Mouse (Mus musculus): ENCODE results near the gene Gjc1. TPM values are rescaled to one million over a fixed set of nuclear protein-coding genes. Genes with fewer than 3 reads are reported as not detected.

Gjc1 gene
- polyA plus RNA-seq, 1 experiment from 2014 or later: 24.9 TPM

GRCm38 (mm10) chr11:102838126-102838525 lies 18.6 kb upstream of the Gjc1 start:
- no peak for ATAC-seq
- WGBS: 82% methylated on average over 2 of the region's 2 CpGs

GRCm38 (mm10) chr11:102837385-102837784 lies 17.9 kb upstream of the Gjc1 start:
- H3K4me2 ChIP-seq (ENCODE audit: low read depth, low read length): no peak overlapping the region
- no peak for ATAC-seq
- H3K9me3 ChIP-seq (ENCODE audit: control insufficient read depth, low read length): no peaks in the 10 kb centered on the region
- no peak overlapping the region for H3K9ac ChIP-seq (ENCODE audit: low read depth, low read length)
- no peaks in the 10 kb centered on the region for H3K4me1 ChIP-seq (ENCODE audit: control insufficient read depth, insufficient read depth, low read length)
- WGBS: 97% methylated on average over 1 of the region's 1 CpGs
- H3K27me3 ChIP-seq (replicated peaks; ENCODE audit: control insufficient read depth, insufficient read depth, low read length): no peaks in the 10 kb centered on the region
- H3K36me3 ChIP-seq (ENCODE audit: control insufficient read depth, insufficient read depth, low read length): 0 out of 2 replicates have a peak, but pooled peaks cover 12% of the 10 kb centered on the region
- H3K4me3 ChIP-seq (ENCODE audit: low read length): no peak overlapping the region
- H3K27ac ChIP-seq (ENCODE audit: low read length): no peak overlapping the region

More at GRCm38 (mm10) chr11:102838126-102838525, 18.6 kb upstream of the Gjc1 start:
- no peak overlapping the region for H3K27ac ChIP-seq (ENCODE audit: low read length)
- no peak overlapping the region for H3K4me2 ChIP-seq (ENCODE audit: low read depth, low read length)
- no peaks in the 10 kb centered on the region for H3K4me1 ChIP-seq (ENCODE audit: control insufficient read depth, insufficient read depth, low read length)
- no peak overlapping the region for H3K4me3 ChIP-seq (ENCODE audit: low read length)
- H3K27me3 ChIP-seq (replicated peaks; ENCODE audit: control insufficient read depth, insufficient read depth, low read length): no peaks in the 10 kb centered on the region
- no peak overlapping the region for H3K9ac ChIP-seq (ENCODE audit: low read depth, low read length)
- peaks cover 17% of the 10 kb centered on the region; the same call in 1 of the 2 replicates for H3K36me3 ChIP-seq (ENCODE audit: control insufficient read depth, insufficient read depth, low read length)
- no peaks in the 10 kb centered on the region for H3K9me3 ChIP-seq (ENCODE audit: control insufficient read depth, low read length)

GRCm38 (mm10) chr11:102836146-102836545 lies 16.6 kb upstream of the Gjc1 start:
- no peak for ATAC-seq
- Histone ChIP-seq H3K36me3 (ENCODE audit: control insufficient read depth, insufficient read depth, low read length) (0 out of 2 replicates have a peak, but pooled peaks cover 11% of the 10 kb centered on the region), H3K27ac (ENCODE audit: low read length) (no peak overlapping the region), H3K27me3 (replicated peaks; ENCODE audit: control insufficient read depth, insufficient read depth, low read length) (no peaks in the 10 kb centered on the region), H3K9ac (ENCODE audit: low read depth, low read length) (no peak overlapping the region), H3K4me3 (ENCODE audit: low read length) (no peak overlapping the region), H3K4me1 (ENCODE audit: control insufficient read depth, insufficient read depth, low read length) (no peaks in the 10 kb centered on the region), H3K9me3 (ENCODE audit: control insufficient read depth, low read length) (no peaks in the 10 kb centered on the region), H3K4me2 (ENCODE audit: low read depth, low read length) (no peak overlapping the region)
- WGBS: 82% methylated on average over 9 of the region's 9 CpGs

- H3K4me3 ChIP-seq (ENCODE audit: low read length): no peak within 1 kb of the TSS
- no peak within 1 kb of the TSS for H3K27ac ChIP-seq (ENCODE audit: low read length)
- ATAC-seq: no peak
- H3K9me3 ChIP-seq (ENCODE audit: control insufficient read depth, low read length): no peaks in the 10 kb centered on the region
- no peaks in the 10 kb centered on the region for H3K27me3 ChIP-seq (replicated peaks; ENCODE audit: control insufficient read depth, insufficient read depth, low read length)
- H3K36me3 ChIP-seq (ENCODE audit: control insufficient read depth, insufficient read depth, low read length): 0 out of 2 replicates have a peak, but pooled peaks cover 11% of the 10 kb centered on the region
- no peak within 1 kb of the TSS for H3K9ac ChIP-seq (ENCODE audit: low read depth, low read length)
- whole genome bisulfite sequencing: 77% methylated on average over 4 of the region's 4 CpGs
- H3K4me1 ChIP-seq (ENCODE audit: control insufficient read depth, insufficient read depth, low read length): no peaks in the 10 kb centered on the region
- no peak within 1 kb of the TSS for H3K4me2 ChIP-seq (ENCODE audit: low read depth, low read length)
Observed at GRCm38 (mm10) chr11:102835549-102835948, 16.0 kb upstream of the Gjc1 start, which contains the start of gene Higd1b. Gene Higd1b (plus strand): TSS chr11:102835849.

- no peak overlapping the region for H3K4me2 ChIP-seq (ENCODE audit: low read depth, low read length)
- no peaks in the 10 kb centered on the region for H3K9me3 ChIP-seq (ENCODE audit: control insufficient read depth, low read length)
- no peak for ATAC-seq
- WGBS: 81% methylated on average over 10 of the region's 10 CpGs
- no peak overlapping the region for H3K4me3 ChIP-seq (ENCODE audit: low read length)
- 0 out of 2 replicates have a peak, but pooled peaks cover 7% of the 10 kb centered on the region for H3K36me3 ChIP-seq (ENCODE audit: control insufficient read depth, insufficient read depth, low read length)
- no peak overlapping the region for H3K9ac ChIP-seq (ENCODE audit: low read depth, low read length)
- H3K27me3 ChIP-seq (replicated peaks; ENCODE audit: control insufficient read depth, insufficient read depth, low read length): no peaks in the 10 kb centered on the region
- H3K4me1 ChIP-seq (ENCODE audit: control insufficient read depth, insufficient read depth, low read length): no peaks in the 10 kb centered on the region
- H3K27ac ChIP-seq (ENCODE audit: low read length): no peak overlapping the region
Observed at GRCm38 (mm10) chr11:102834219-102834618, 14.7 kb upstream of the Gjc1 start.

- WGBS: 56% methylated on average over 18 of the region's 18 CpGs
- no peak for ATAC-seq
- Histone ChIP-seq H3K4me2 (ENCODE audit: low read depth, low read length) (no peak overlapping the region), H3K4me3 (ENCODE audit: low read length) (no peak overlapping the region), H3K27me3 (replicated peaks; ENCODE audit: control insufficient read depth, insufficient read depth, low read length) (no peaks in the 10 kb centered on the region), H3K9me3 (ENCODE audit: control insufficient read depth, low read length) (no peaks in the 10 kb centered on the region), H3K36me3 (ENCODE audit: control insufficient read depth, insufficient read depth, low read length) (no peaks in the 10 kb centered on the region), H3K4me1 (ENCODE audit: control insufficient read depth, insufficient read depth, low read length) (no peaks in the 10 kb centered on the region), H3K9ac (ENCODE audit: low read depth, low read length) (no peak overlapping the region), H3K27ac (ENCODE audit: low read length) (no peak overlapping the region)
Observed at GRCm38 (mm10) chr11:102832700-102833297, 13.3 kb upstream of the Gjc1 start.

- H3K27ac ChIP-seq (ENCODE audit: low read length): no peak overlapping the region
- H3K4me2 ChIP-seq (ENCODE audit: low read depth, low read length): no peak overlapping the region
- ATAC-seq: no peak
- H3K9ac ChIP-seq (ENCODE audit: low read depth, low read length): no peak overlapping the region
- no peaks in the 10 kb centered on the region for H3K9me3 ChIP-seq (ENCODE audit: control insufficient read depth, low read length)
- no peak overlapping the region for H3K4me3 ChIP-seq (ENCODE audit: low read length)
- H3K36me3 ChIP-seq (ENCODE audit: control insufficient read depth, insufficient read depth, low read length): no peaks in the 10 kb centered on the region
- no peaks in the 10 kb centered on the region for H3K4me1 ChIP-seq (ENCODE audit: control insufficient read depth, insufficient read depth, low read length)
- 67% methylated on average over 4 of the region's 4 CpGs for WGBS
- no peaks in the 10 kb centered on the region for H3K27me3 ChIP-seq (replicated peaks; ENCODE audit: control insufficient read depth, insufficient read depth, low read length)
Observed at GRCm38 (mm10) chr11:102830276-102830675, 10.8 kb upstream of the Gjc1 start.

- 43% methylated on average over 4 of the region's 4 CpGs for WGBS
- H3K4me2 ChIP-seq (ENCODE audit: low read depth, low read length): no peak overlapping the region
- H3K27ac ChIP-seq (ENCODE audit: low read length): no peak overlapping the region
- H3K36me3 ChIP-seq (ENCODE audit: control insufficient read depth, insufficient read depth, low read length): no peaks in the 10 kb centered on the region
- H3K27me3 ChIP-seq (replicated peaks; ENCODE audit: control insufficient read depth, insufficient read depth, low read length): no peaks in the 10 kb centered on the region
- H3K4me3 ChIP-seq (ENCODE audit: low read length): no peak overlapping the region
- no peaks in the 10 kb centered on the region for H3K4me1 ChIP-seq (ENCODE audit: control insufficient read depth, insufficient read depth, low read length)
- H3K9ac ChIP-seq (ENCODE audit: low read depth, low read length): no peak overlapping the region
- ATAC-seq: no peak
- H3K9me3 ChIP-seq (ENCODE audit: control insufficient read depth, low read length): no peaks in the 10 kb centered on the region
Observed at GRCm38 (mm10) chr11:102827097-102827496, 7.6 kb upstream of the Gjc1 start.

GRCm38 (mm10) chr11:102826476-102826875 lies 7.0 kb upstream of the Gjc1 start:
- Histone ChIP-seq H3K4me1 (ENCODE audit: control insufficient read depth, insufficient read depth, low read length) (no peaks in the 10 kb centered on the region), H3K27me3 (replicated peaks; ENCODE audit: control insufficient read depth, insufficient read depth, low read length) (no peaks in the 10 kb centered on the region), H3K9me3 (ENCODE audit: control insufficient read depth, low read length) (no peaks in the 10 kb centered on the region), H3K27ac (ENCODE audit: low read length) (no peak overlapping the region), H3K9ac (ENCODE audit: low read depth, low read length) (no peak overlapping the region), H3K4me3 (ENCODE audit: low read length) (no peak overlapping the region), H3K4me2 (ENCODE audit: low read depth, low read length) (no peak overlapping the region), H3K36me3 (ENCODE audit: control insufficient read depth, insufficient read depth, low read length) (no peaks in the 10 kb centered on the region)
- ATAC-seq: no peak
- WGBS: 78% methylated on average over 2 of the region's 2 CpGs

- WGBS: 39% methylated on average over 6 of the region's 6 CpGs
Observed at GRCm38 (mm10) chr11:102821231-102821630, 1.7 kb upstream of the Gjc1 start.

More at GRCm38 (mm10) chr11:102821231-102821630, 1.7 kb upstream of the Gjc1 start:
- H3K4me2 ChIP-seq (ENCODE audit: low read depth, low read length): no peak overlapping the region
- H3K36me3 ChIP-seq (ENCODE audit: control insufficient read depth, insufficient read depth, low read length): no peaks in the 10 kb centered on the region
- H3K9ac ChIP-seq (ENCODE audit: low read depth, low read length): no peak overlapping the region
- no peaks in the 10 kb centered on the region for H3K9me3 ChIP-seq (ENCODE audit: control insufficient read depth, low read length)
- no peaks in the 10 kb centered on the region for H3K4me1 ChIP-seq (ENCODE audit: control insufficient read depth, insufficient read depth, low read length)
- ATAC-seq: no peak
- H3K27me3 ChIP-seq (replicated peaks; ENCODE audit: control insufficient read depth, insufficient read depth, low read length): 0 out of 2 replicates have a peak, but pooled peaks cover 2% of the 10 kb centered on the region
- no peak overlapping the region for H3K4me3 ChIP-seq (ENCODE audit: low read length)
- no peak overlapping the region for H3K27ac ChIP-seq (ENCODE audit: low read length)
